Mouse (Mus musculus): Measurements from ENCODE around the gene Dusp3. TPM values are rescaled to one million over a fixed set of nuclear protein-coding genes. Genes with fewer than 3 reads are reported as not detected.
A peak's percentile ranks its signal among the peaks of the same experiment; 100 is the strongest.

Gene Dusp3
- polyA plus RNA-seq, 1 experiment = 81.1 TPM

- no peak overlapping the region for H3K4me3 ChIP-seq
- H3K27me3 ChIP-seq (ENCODE audit: control insufficient read depth, insufficient read depth, insufficient read length) = peaks cover 2% of the 10 kb centered on the region
- peaks cover 13% of the 10 kb centered on the region for H3K36me3 ChIP-seq (ENCODE audit: control insufficient read depth, insufficient read depth)
- TF ChIP-seq CEBPB (IDR thresholded peaks at IDR 0.05; ENCODE audit: insufficient read depth, poor library complexity, severe bottlenecking) (no peak), TCF12 (IDR thresholded peaks at IDR 0.05; ENCODE audit: insufficient read depth, poor library complexity, severe bottlenecking) (no peak), SRF (IDR thresholded peaks at IDR 0.05; ENCODE audit: control insufficient read depth, insufficient read length, low read depth) (no peak), MAX (IDR thresholded peaks at IDR 0.05; ENCODE audit: low read depth) (no peak), E2F4 (IDR thresholded peaks at IDR 0.05; ENCODE audit: insufficient read depth) (no peak), POLR2A (IDR thresholded peaks at IDR 0.05; ENCODE audit: insufficient read length, low read depth) (no peak), REST (IDR thresholded peaks at IDR 0.05; ENCODE audit: insufficient read depth, insufficient read length) (no peak), USF1 (IDR thresholded peaks at IDR 0.05; ENCODE audit: low read depth) (no peak), MYOD1 (IDR thresholded peaks at IDR 0.05; ENCODE audit: control insufficient read depth in 1 of 3, insufficient read length in 2 of 3, low read depth in 2 of 3) (no peak), MYOG (IDR thresholded peaks at IDR 0.05; ENCODE audit: control insufficient read depth in 1 of 3, insufficient read depth in 1 of 3, insufficient read length in 2 of 3, low read depth in 2 of 3) (no peak), TCF3 (IDR thresholded peaks at IDR 0.05; ENCODE audit: insufficient read length, low read depth) (no peak)
- H3ac ChIP-seq (ENCODE audit: control insufficient read depth, insufficient read length) = no peak overlapping the region
- no peaks in the 10 kb centered on the region for H3K79me2 ChIP-seq (ENCODE audit: control insufficient read depth, insufficient read depth)
- no peak overlapping the region for H3K4me2 ChIP-seq (ENCODE audit: low read depth)
Observed at GRCm38 (mm10) chr11:101972651-101973050, 14.2 kb downstream of the Dusp3 start.

GRCm38 (mm10) chr11:101972097-101972496 lies 14.7 kb downstream of the Dusp3 start:
- Histone ChIP-seq H3K4me2 (ENCODE audit: low read depth) (no peak overlapping the region), H3K4me3 (no peak overlapping the region), H3K79me2 (ENCODE audit: control insufficient read depth, insufficient read depth) (no peaks in the 10 kb centered on the region), H3ac (ENCODE audit: control insufficient read depth, insufficient read length) (no peak overlapping the region), H3K36me3 (ENCODE audit: control insufficient read depth, insufficient read depth) (peaks cover 13% of the 10 kb centered on the region), H3K27me3 (ENCODE audit: control insufficient read depth, insufficient read depth, insufficient read length) (peaks cover 7% of the 10 kb centered on the region)
- TF ChIP-seq CEBPB (IDR thresholded peaks at IDR 0.05; ENCODE audit: insufficient read depth, poor library complexity, severe bottlenecking) (no peak), USF1 (IDR thresholded peaks at IDR 0.05; ENCODE audit: low read depth) (no peak), TCF12 (IDR thresholded peaks at IDR 0.05; ENCODE audit: insufficient read depth, poor library complexity, severe bottlenecking) (no peak), MYOD1 (IDR thresholded peaks at IDR 0.05; ENCODE audit: control insufficient read depth in 1 of 3, insufficient read length in 2 of 3, low read depth in 2 of 3) (no peak), MAX (IDR thresholded peaks at IDR 0.05; ENCODE audit: low read depth) (no peak), POLR2A (IDR thresholded peaks at IDR 0.05; ENCODE audit: insufficient read length, low read depth) (no peak), REST (IDR thresholded peaks at IDR 0.05; ENCODE audit: insufficient read depth, insufficient read length) (no peak), MYOG (IDR thresholded peaks at IDR 0.05; ENCODE audit: control insufficient read depth in 1 of 3, insufficient read depth in 1 of 3, insufficient read length in 2 of 3, low read depth in 2 of 3) (no peak), POLR2AphosphoS2 (IDR thresholded peaks at IDR 0.05; ENCODE audit: insufficient read length, low read depth) (no peak), SRF (IDR thresholded peaks at IDR 0.05; ENCODE audit: control insufficient read depth, insufficient read length, low read depth) (no peak), TCF3 (IDR thresholded peaks at IDR 0.05; ENCODE audit: insufficient read length, low read depth) (no peak), E2F4 (IDR thresholded peaks at IDR 0.05; ENCODE audit: insufficient read depth) (no peak)

- no peak overlapping the region for H3K4me2 ChIP-seq (ENCODE audit: low read depth)
- no peaks in the 10 kb centered on the region for H3K79me2 ChIP-seq (ENCODE audit: control insufficient read depth, insufficient read depth)
- H3ac ChIP-seq (ENCODE audit: control insufficient read depth, insufficient read length) = no peak overlapping the region
- no peak overlapping the region for H3K4me3 ChIP-seq
- TF ChIP-seq POLR2AphosphoS2 (IDR thresholded peaks at IDR 0.05; ENCODE audit: insufficient read length, low read depth) (no peak), SRF (IDR thresholded peaks at IDR 0.05; ENCODE audit: control insufficient read depth, insufficient read length, low read depth) (no peak), MYOG (IDR thresholded peaks at IDR 0.05; ENCODE audit: control insufficient read depth in 1 of 3, insufficient read depth in 1 of 3, insufficient read length in 2 of 3, low read depth in 2 of 3) (no peak), MYOD1 (IDR thresholded peaks at IDR 0.05; ENCODE audit: control insufficient read depth in 1 of 3, insufficient read length in 2 of 3, low read depth in 2 of 3) (no peak), CEBPB (IDR thresholded peaks at IDR 0.05; ENCODE audit: insufficient read depth, poor library complexity, severe bottlenecking) (no peak), E2F4 (IDR thresholded peaks at IDR 0.05; ENCODE audit: insufficient read depth) (no peak), USF1 (IDR thresholded peaks at IDR 0.05; ENCODE audit: low read depth) (no peak), POLR2A (IDR thresholded peaks at IDR 0.05; ENCODE audit: insufficient read length, low read depth) (no peak), TCF12 (IDR thresholded peaks at IDR 0.05; ENCODE audit: insufficient read depth, poor library complexity, severe bottlenecking) (no peak), REST (IDR thresholded peaks at IDR 0.05; ENCODE audit: insufficient read depth, insufficient read length) (no peak), TCF3 (IDR thresholded peaks at IDR 0.05; ENCODE audit: insufficient read length, low read depth) (no peak), MAX (IDR thresholded peaks at IDR 0.05; ENCODE audit: low read depth) (no peak)
- H3K27me3 ChIP-seq (ENCODE audit: control insufficient read depth, insufficient read depth, insufficient read length) = peaks cover 14% of the 10 kb centered on the region
- peaks cover 13% of the 10 kb centered on the region for H3K36me3 ChIP-seq (ENCODE audit: control insufficient read depth, insufficient read depth)
Observed at GRCm38 (mm10) chr11:101971410-101971809, 15.4 kb downstream of the Dusp3 start.

- H3K4me2 ChIP-seq (ENCODE audit: low read depth) = no peak overlapping the region
- H3K4me3 ChIP-seq = no peak overlapping the region
- no peaks in the 10 kb centered on the region for H3K79me2 ChIP-seq (ENCODE audit: control insufficient read depth, insufficient read depth)
- TF ChIP-seq CEBPB (IDR thresholded peaks at IDR 0.05; ENCODE audit: insufficient read depth, poor library complexity, severe bottlenecking) = no peak
- TF ChIP-seq POLR2AphosphoS2 (IDR thresholded peaks at IDR 0.05; ENCODE audit: insufficient read length, low read depth) = peak; percentile 85
- no peak overlapping the region for H3ac ChIP-seq (ENCODE audit: control insufficient read depth, insufficient read length)
- H3K36me3 ChIP-seq (ENCODE audit: control insufficient read depth, insufficient read depth) = peaks cover 13% of the 10 kb centered on the region
- peaks cover 29% of the 10 kb centered on the region for H3K27me3 ChIP-seq (ENCODE audit: control insufficient read depth, insufficient read depth, insufficient read length)
Observed at GRCm38 (mm10) chr11:101969835-101970234, 17.0 kb downstream of the Dusp3 start.

- Histone ChIP-seq H3K4me3 (no peak overlapping the region), H3K27me3 (ENCODE audit: control insufficient read depth, insufficient read depth, insufficient read length) (peaks cover 39% of the 10 kb centered on the region), H3ac (ENCODE audit: control insufficient read depth, insufficient read length) (no peak overlapping the region), H3K4me2 (ENCODE audit: low read depth) (no peak overlapping the region), H3K36me3 (ENCODE audit: control insufficient read depth, insufficient read depth) (peaks cover 4% of the 10 kb centered on the region), H3K79me2 (ENCODE audit: control insufficient read depth, insufficient read depth) (no peaks in the 10 kb centered on the region)
- TF ChIP-seq CEBPB (IDR thresholded peaks at IDR 0.05; ENCODE audit: insufficient read depth, poor library complexity, severe bottlenecking) = no peak
- no peak for TF ChIP-seq TCF12 (IDR thresholded peaks at IDR 0.05; ENCODE audit: insufficient read depth, poor library complexity, severe bottlenecking)
- no peak for TF ChIP-seq MYOD1 (IDR thresholded peaks at IDR 0.05; ENCODE audit: control insufficient read depth in 1 of 3, insufficient read length in 2 of 3, low read depth in 2 of 3)
- no peak for TF ChIP-seq MYOG (IDR thresholded peaks at IDR 0.05; ENCODE audit: control insufficient read depth in 1 of 3, insufficient read depth in 1 of 3, insufficient read length in 2 of 3, low read depth in 2 of 3)
- TF ChIP-seq POLR2A (IDR thresholded peaks at IDR 0.05; ENCODE audit: insufficient read length, low read depth) = no peak
- no peak for TF ChIP-seq MAX (IDR thresholded peaks at IDR 0.05; ENCODE audit: low read depth)
- TF ChIP-seq POLR2AphosphoS2 (IDR thresholded peaks at IDR 0.05; ENCODE audit: insufficient read length, low read depth) = no peak
- no peak for TF ChIP-seq TCF3 (IDR thresholded peaks at IDR 0.05; ENCODE audit: insufficient read length, low read depth)
- no peak for TF ChIP-seq REST (IDR thresholded peaks at IDR 0.05; ENCODE audit: insufficient read depth, insufficient read length)
- TF ChIP-seq USF1 (IDR thresholded peaks at IDR 0.05; ENCODE audit: low read depth) = no peak
- no peak for TF ChIP-seq SRF (IDR thresholded peaks at IDR 0.05; ENCODE audit: control insufficient read depth, insufficient read length, low read depth)
- TF ChIP-seq E2F4 (IDR thresholded peaks at IDR 0.05; ENCODE audit: insufficient read depth) = no peak
Observed at GRCm38 (mm10) chr11:101968791-101969190, 18.0 kb downstream of the Dusp3 start.
